Mouse (Mus musculus): ENCODE measurements around the gene Zfr.

DNA sequence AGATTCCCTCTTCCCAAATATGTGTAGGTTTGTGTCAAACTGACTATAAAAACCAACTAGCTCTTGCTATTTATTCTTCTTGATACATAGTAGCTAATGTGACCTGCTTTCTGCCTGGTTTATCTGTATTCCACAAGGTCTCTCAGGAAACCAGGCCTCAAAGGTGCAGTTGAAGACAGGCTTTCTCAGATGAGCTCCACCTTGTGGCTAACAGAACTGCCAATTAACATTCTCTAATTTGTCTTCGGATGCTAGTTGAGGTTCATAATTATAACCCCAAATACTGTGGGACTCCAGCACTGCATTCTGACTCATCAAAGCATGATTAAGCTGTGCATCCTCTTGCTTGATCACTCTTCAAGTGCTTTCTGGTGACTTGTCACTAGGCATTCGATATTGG is 4.2 kb upstream of the Zfr start:
- TF ChIP-seq CTCF (IDR thresholded peaks at IDR 0.05; ENCODE audit: low read depth) = peak; percentile 66
- no peak for TF ChIP-seq EP300 (optimal IDR thresholded peaks at IDR 0.05)
